16 mouse cellular contexts compared by ENCODE assay signal in the genomic region with DNA sequence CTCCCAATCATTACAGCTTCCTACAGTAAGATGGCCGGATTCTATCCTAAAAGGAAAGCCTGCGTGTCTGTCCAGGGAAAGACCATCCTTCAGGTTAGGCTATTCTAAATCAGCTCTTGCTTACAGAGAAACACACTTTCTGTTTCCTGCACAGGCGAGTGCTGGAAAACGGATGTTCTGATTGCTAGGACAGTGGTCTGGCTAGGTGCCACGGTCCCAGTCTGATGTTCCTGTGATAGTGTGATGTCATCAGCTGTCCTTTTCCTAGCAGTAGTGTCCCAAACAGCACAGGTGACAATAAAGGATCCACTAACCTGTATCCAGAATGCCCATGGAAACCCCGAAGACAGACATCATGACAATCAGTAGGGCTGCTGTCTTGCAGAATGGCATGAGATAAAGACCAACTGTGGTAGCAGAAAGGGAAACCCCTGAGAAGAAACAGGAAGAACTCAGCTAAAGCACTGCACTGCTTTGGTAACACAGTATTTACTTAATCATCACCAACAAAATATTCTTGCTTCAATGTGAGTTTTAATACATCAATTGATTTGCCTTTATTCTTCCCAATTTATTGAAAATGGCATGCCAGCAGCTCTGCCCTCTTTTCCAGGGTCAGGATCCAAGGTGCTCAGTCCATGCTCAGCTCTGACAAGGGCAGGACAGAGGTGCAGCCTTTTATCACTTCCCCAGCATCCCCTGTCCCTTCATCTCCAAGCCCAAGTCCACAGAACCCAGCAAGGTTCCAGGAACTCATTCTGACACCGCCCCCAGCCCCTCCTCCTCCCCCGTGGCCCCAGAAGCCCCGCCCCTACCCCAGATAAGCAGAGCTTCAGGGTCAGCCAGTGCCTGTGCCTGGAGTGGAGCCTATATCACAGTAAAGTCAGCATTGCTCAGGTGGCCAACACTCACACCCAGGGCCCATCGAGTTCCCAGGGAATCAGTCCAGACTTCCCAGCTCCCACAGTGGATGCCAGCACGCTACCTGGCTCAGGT. TPM values are rescaled to one million over a fixed set of nuclear protein-coding genes. Genes with fewer than 3 reads are reported as not detected.
A peak's percentile ranks its signal among the peaks of the same experiment; 100 is the strongest.
DNase-seq lines count a peak whose midpoint lies in the region; ATAC-seq lines count a peak whose summit lies in the region.
"Had no signal": no experiment of that assay in that cellular context is flagged by ENCODE, and none has a peak within 500 bp of the region (broad histone marks: within the 10 kb centered on the region; RNA-seq: fewer than 3 reads in every experiment).

No protein-coding gene starts in this region.

- no peak overlapping the region for H3K27ac ChIP-seq in lung, embryonic 16.5 days (ENCODE audit: low read length)
- H3K27ac ChIP-seq: hindbrain, embryonic 10.5 days; left cerebral cortex, adult 2 months; stomach, postnatal 0 days had no signal

- no peaks in the 10 kb centered on the region for H3K36me3 ChIP-seq in lung, embryonic 16.5 days (ENCODE audit: control insufficient read depth, insufficient read depth, low read length)

- no peak overlapping the region for H3K9ac ChIP-seq in lung, embryonic 16.5 days (ENCODE audit: low read length)

- H3K9me3 ChIP-seq in lung, embryonic 16.5 days (ENCODE audit: control insufficient read depth, low read length), result no peaks in the 10 kb centered on the region

- ATAC-seq in lung, embryonic 16.5 days (ENCODE audit: low read depth), result 0 out of 2 replicates have a peak, but pooled peaks have one; percentile 20
- 0 out of 4 replicates have a peak, but pooled peaks have one; percentile 27 to 29 for ATAC-seq in hematopoietic stem cell, adult 5-6 weeks (replicated peaks in 1 of 2; ENCODE audit: insufficient read depth in 1 of 2, low FRiP score in 2 of 2, low TSS enrichment in 1 of 2, low read depth in 1 of 2, poor library complexity in 2 of 2, severe bottlenecking in 2 of 2)
- ATAC-seq: lung, postnatal 0 days had no signal

- H3K27me3 ChIP-seq in lung, embryonic 16.5 days (ENCODE audit: control insufficient read depth, insufficient read depth, low read depth, low read length), result no peaks in the 10 kb centered on the region

- DNase-seq in adrenal gland, postnatal 14 days, result peak; percentile 48
- DNase-seq in adrenal gland, postnatal 4 days (ENCODE audit: low spot score in 2 of 2), result no peak
- DNase-seq in lung, postnatal 14 days, result no peak
- peak; percentile 69 for DNase-seq in yolk sac, embryonic 10.5 days (ENCODE audit: low spot score)
- no peak for DNase-seq in cerebellum, adult 18-20 months
- DNase-seq in retina, embryonic 14.5 days (ENCODE audit: low spot score), result no peak
- DNase-seq: B cell, adult 2 months; embryo, embryonic 11 days; kidney, adult 18-20 months had no signal

- peaks cover 5% of the 10 kb centered on the region for H3K4me1 ChIP-seq in lung, embryonic 16.5 days (replicated peaks; ENCODE audit: control insufficient read depth, insufficient read depth, low read length)

- no peak overlapping the region for H3K4me3 ChIP-seq in lung, embryonic 16.5 days (ENCODE audit: low read length)
- H3K4me3 ChIP-seq: hindbrain, embryonic 10.5 days; left cerebral cortex, adult 2 months had no signal

- 57% methylated on average over 10 of the region's 11 CpGs for WGBS in lung, embryonic 16.5 days

- H3K4me2 ChIP-seq in lung, embryonic 16.5 days (ENCODE audit: low read depth, low read length), result no peak overlapping the region

RNA-seq across cellular contexts. Expression of gene Mfsd4b4, which starts 5.0 kb away (rescaled TPM):
- 6.0 and 8.0 TPM in 2 replicates for total RNA-seq in adrenal gland, postnatal 14 days (2021)
- total RNA-seq in adrenal gland, postnatal 4 days (2021), result 10 to 100 TPM; 11.8 to 15.3 TPM
- 4.4 and 4.6 TPM in 2 replicates for polyA plus RNA-seq in lung, embryonic 16.5 days (2015; fragmentation: Nextera tagmentation; extraction: Ambion mirVana)
- 7.7 and 7.9 TPM in 2 replicates for total RNA-seq in hematopoietic stem cell, adult 5-6 weeks (2017)

RNA-seq across cellular contexts. Expression of gene Mfsd4b2, which starts 32.7 kb away (rescaled TPM):
- total RNA-seq in adrenal gland, postnatal 14 days (2021), result 0.26 TPM in 2 replicates
- under 1 TPM; 0.22 to 0.37 TPM for total RNA-seq in adrenal gland, postnatal 4 days (2021)
- not detected in 2 replicates for polyA plus RNA-seq in lung, embryonic 16.5 days (2015; fragmentation: Nextera tagmentation; extraction: Ambion mirVana)
- total RNA-seq in hematopoietic stem cell, adult 5-6 weeks (2017), result not detected in 2 replicates
- total RNA-seq: monocyte, adult 5-6 weeks had no signal
- polyA plus RNA-seq: hindbrain, embryonic 10.5 days; lung, postnatal 0 days; stomach, postnatal 0 days had no signal

Comparison
In these comparisons a context has a peak if more than half of its experiments do, and no peak if none do; other contexts are left out.
1. DNase-seq: peak in adrenal gland, postnatal 14 days (single experiment) and yolk sac, embryonic 10.5 days (single experiment); none in adrenal gland, postnatal 4 days (0 of 2), lung, postnatal 14 days (single experiment), cerebellum, adult 18-20 months (0 of 2) and retina, embryonic 14.5 days (single experiment).